Mouse (Mus musculus) bone marrow, adult 2 months (tissue): ENCODE measurements around the gene B830017H08Rik.

ENCODE experiments used
- CTCF ChIP-seq: fragments of 200-500 bp; IDR thresholded peaks from 2 replicates; pipeline ENCODE4 v1.5.1; 2011; ENCODE audit warnings: low read length, control low read depth; ENCODE audit not compliant: control insufficient read depth, insufficient read depth
- POLR2A ChIP-seq: fragments of 200-500 bp; IDR thresholded peaks from 2 replicates; pipeline ENCODE4 v1.6.1; 2011; ENCODE audit warnings: low read depth, mild to moderate bottlenecking, control low read depth, low read length, borderline replicate concordance; ENCODE audit not compliant: control insufficient read depth

DNA sequence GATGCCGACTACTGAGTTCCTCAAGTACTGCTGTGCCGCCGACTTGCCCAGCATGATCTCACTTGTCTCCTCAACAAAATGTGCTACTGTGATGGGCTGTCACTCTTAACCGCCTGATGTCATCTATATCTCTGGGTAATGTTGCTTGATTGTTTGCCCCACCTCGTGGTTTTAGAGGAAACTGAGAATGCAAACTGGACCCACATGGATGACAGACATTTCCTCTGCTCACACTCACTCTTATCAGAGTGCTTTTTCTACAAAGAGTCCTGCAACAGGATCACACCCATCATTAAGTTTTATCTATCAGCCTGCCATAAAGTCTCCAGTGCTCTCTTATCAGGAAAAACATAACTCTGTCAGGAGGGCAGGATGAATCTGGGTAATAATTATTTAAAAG is 38.3 kb downstream of the B830017H08Rik start:
- TF ChIP-seq CTCF, result no peak
- TF ChIP-seq POLR2A, result no peak
